Mouse (Mus musculus): ENCODE data around the gene Cald1. TPM values are rescaled to one million over a fixed set of nuclear protein-coding genes. Genes with fewer than 3 reads are reported as not detected.
A peak's percentile ranks its signal among the peaks of the same experiment; 100 is the strongest.

Cald1 gene
- 10 to 100 TPM; 27.4 to 30.2 TPM for total RNA-seq (2021)

GRCm38 (mm10) chr6:34598121-34599065 is at the start of gene Cald1:
Cald1 (plus strand) TSS chr6:34598500.
- intact Hi-C loops (cut with DNase I) = no loop called here
- DNase-seq = no peak

- intact Hi-C loops (cut with DNase I) = no loop called here
- peak; percentile 60 for DNase-seq
Measured at GRCm38 (mm10) chr6:34549017-34549416, 49.3 kb upstream of the Cald1 start.

- DNase-seq = no peak
- intact Hi-C loops (cut with DNase I) = no loop called here
Measured at GRCm38 (mm10) chr6:34552489-34553157, 45.7 kb upstream of the Cald1 start.

DNA sequence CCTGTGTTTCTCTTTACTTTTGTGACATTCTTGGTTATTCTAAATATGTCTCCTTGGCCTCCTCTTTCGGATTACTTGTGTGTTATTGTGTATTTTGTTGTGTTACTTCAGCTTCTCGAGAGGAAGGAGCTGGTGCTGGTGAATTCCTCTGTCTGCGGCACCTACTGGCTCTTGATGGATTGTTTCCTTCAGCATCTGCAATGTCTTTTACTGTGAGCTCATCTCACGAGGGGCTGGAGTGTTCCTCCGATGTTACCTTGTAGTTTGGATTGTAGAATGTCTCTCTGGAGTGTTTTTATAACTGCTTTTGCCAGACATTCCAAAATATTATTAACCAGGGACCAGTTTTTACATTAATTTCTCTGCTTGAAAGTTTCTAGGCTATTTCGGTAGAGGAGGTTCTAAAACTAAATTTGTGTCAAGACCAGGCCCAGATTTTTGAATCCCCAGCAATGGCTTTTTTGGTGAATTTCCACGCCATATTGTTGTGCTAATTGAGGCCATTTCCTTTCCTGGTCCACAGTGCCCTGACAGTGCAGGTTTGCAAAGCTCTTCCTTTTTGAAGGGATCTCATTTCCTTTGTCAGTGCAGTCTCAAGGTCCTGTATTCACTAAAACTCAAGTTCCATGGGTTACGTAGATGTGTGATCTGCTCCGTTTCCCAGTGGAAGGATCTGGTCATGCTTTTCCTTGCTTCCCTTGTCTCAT is 43.9 kb upstream of the Cald1 start:
- intact Hi-C loops (cut with DNase I) = no loop called here
- DNase-seq = no peak

DNA sequence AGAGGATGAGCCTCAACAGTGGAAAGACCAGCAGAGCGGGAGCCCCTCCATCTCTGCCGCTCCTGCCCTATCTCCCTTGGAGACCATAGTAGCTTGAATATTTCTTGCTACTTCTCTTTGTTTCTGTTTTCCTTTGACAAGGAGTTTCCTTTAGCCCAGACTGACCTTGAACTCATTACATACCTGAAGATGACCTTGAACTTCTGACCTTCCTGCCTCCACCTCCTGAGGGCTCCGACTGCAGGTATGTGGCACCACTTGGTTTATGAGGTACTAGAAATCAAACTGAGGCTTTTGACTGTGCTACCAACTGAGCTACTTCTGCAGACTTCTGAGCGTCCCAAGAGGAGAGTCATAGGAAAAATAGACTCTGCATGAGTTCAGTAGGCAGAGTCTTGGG is 38.8 kb upstream of the Cald1 start:
- intact Hi-C loops (cut with DNase I) = no loop called here
- DNase-seq = no peak

DNA sequence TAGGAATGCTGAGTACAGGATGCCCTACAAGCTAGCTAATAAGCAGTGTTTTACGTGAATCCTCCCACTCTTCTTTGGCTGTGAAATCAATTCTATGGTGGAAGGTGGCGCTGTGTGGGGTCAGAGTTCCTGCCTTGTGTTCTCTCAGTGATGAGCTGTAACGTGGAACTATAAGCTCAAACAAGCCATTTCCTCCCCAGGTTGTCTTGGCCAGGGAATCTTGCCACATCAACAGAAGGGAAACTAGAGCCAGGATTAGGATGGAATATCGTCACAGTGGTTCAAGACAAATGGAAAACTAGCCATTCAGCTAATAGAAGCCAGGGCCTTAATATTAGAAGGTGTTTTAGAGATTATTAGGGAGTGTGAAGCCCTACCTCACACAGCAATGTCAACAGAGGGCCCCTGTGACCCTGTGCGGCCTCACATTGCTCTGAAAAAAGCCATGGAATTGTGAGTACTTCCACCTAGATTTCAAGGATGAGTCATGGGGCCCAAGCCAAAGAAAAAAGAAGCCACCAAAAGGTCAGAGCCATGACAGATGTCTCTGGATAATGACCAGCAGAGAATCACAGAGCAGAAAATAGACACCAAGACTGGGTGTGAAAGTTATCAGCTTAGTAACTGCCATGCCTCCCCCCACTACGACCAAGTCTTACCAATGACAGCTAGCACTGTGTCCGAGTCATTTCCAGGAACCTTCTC is 33.0 kb upstream of the Cald1 start:
- intact Hi-C loops (cut with DNase I) = no loop called here
- DNase-seq = no peak

DNA sequence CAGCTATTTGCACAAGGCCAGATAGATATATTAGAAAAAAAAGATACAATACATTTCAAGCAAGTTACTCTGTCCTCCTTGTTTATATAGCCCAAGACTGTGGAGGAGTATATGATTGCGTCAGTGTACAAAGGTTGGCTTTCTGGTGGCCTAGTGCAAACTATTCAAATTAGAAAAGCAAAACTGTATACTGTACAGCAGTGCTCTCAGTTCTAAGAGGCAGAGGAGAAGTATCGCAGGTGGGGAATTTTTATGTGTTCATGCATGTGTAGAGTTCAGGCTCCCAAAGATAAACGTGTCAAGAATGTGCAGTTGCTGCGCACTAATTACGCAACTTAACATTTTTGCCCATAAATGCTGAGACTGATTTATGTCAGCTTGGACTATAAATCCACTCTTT is 31.0 kb upstream of the Cald1 start:
- DNase-seq = no peak
- intact Hi-C loops (cut with DNase I) = no loop called here

DNA sequence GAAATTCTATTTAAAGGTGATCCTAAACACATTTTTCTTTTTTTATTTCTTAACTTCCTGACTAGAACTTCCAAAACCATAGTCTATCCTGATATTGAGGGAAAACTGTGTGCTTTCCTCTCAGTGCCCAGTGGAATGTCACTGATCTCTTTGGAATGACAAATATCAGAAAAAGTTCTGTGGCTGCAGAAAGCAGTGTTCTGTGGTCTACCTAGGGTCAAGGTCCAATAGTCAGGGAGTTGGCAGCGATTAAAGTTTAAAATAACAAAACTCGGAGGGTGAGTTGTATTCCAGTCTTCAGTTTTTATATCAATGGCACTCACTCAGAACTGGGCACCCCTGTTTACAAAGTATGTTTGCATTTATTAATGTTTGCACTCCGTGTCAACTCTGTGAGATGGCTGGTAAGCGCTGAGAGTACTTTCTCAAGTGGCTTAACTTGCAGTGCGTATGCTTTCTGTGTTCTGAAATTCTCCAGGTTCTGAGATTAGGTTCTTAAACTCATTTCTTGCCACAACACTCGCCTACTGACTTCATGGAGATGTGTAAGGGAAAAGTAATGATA is 18.7 kb upstream of the Cald1 start:
- intact Hi-C loops (cut with DNase I) = no loop called here
- no peak for DNase-seq

DNA sequence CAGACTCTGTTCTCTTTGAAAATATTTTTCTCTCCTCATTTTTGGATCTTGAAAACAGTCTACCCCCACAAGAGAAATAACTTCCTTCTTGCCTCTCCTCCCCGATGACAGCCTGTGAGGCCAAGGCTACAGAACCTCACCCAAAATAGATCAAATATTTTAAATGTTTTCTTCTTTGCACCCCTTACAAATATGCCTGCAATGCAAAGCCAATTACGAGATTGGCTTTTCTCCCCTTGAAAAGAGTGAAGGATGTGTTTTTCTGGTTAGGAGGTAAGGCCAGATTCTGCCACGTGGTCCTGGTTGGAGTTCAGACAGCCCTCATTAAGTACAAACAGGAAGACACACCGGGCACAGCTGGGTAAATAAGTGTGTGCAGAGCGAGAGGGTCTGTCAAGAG is 14.9 kb upstream of the Cald1 start:
- DNase-seq = no peak
- intact Hi-C loops (cut with DNase I) = no loop called here

DNA sequence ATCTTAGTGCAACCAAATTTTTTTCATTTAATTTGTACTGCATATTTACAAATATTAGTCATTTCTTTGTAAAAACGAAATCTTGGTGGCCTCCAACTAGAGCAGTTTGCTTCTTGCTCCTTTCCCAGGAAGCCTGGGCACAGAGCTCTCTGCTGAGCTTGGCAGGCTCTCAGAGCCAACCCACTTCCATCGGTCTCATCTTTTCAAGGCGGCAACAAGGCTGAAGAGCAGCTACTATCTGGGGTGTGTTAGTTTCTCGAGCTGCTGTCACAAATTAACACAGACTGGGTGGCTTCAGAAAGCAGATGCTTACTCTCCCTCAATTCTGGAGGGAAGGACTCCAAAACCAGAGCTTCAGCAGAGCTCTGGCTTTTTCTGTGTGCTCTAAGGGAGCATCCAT is 10.2 kb upstream of the Cald1 start:
- intact Hi-C loops (cut with DNase I) = no loop called here

DNA sequence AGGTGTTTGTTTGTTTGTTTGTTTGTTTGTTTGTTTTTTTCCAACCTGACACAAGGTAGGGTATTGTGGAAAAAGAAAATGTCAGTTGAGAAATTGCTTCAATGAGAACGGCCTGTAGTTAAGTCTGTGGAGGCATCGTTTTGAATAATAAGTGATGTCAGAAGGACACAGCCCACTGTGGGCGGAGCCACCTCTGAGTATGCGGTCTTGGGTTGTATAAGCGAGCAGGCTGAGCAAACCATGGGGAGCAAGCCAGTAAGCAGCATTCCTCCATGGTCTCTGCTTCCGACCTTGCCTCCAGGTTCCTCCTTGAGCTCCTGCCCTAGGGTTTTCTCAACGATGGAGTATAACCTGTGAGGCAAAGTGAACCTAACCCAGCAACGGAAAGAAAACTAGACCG is 7.6 kb upstream of the Cald1 start:
- intact Hi-C loops (cut with DNase I) = no loop called here
- DNase-seq = no peak

More for the DNA sequence above, 10.2 kb upstream of the Cald1 start:
- no peak for DNase-seq

- intact Hi-C loops (cut with DNase I) = no loop called here
- no peak for DNase-seq
Measured at GRCm38 (mm10) chr6:34593353-34593752, 4.9 kb upstream of the Cald1 start.

DNA sequence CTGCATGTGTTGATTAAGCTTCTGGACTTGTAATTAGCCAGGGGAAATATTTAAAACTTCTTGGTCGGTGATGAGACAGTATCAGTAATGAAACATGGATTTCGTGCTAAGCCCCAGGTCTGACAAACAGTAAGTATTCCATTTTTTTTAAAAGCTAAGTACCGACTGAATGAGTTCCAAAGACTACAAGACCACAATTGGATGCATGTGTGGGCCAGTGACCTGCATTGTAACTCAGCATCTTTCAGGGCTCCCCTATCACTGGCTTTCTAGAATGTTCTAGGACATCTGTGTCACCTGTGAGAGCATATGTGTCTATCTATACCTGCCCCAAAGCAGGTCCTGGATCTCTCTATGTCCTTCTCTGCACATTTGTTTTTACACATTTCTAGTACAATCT is 984 bp upstream of the Cald1 start:
- intact Hi-C loops (cut with DNase I) = no loop called here
- DNase-seq = no peak

GRCm38 (mm10) chr6:34599171-34599570 is 871 bp downstream of the Cald1 start:
- intact Hi-C loops (cut with DNase I) = no loop called here
- no peak for DNase-seq

DNA sequence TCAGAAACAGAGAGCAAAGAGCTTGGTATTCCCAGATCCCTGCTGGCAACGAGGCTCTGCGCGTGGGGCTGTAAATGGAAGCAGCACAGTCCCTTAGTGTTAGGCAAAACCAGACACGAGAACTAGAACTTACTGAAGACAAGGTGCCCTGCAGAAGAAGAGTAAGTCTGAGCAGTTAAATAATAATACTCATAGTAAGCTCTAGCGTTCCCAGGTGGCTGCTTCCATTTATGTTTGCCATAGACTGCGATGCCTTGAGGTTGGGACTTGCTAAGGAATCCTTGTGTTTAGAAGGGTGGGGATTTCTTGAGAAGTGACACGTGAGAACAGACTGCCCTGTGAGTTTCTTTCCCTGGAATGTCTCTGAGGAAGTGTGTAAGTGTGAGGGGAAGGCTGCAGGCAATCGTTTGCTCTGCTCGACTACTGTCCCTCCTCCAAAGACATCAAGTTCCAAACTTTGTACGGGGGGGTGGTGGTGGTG is 1.4 kb downstream of the Cald1 start:
- intact Hi-C loops (cut with DNase I) = no loop called here
- DNase-seq = no peak

DNA sequence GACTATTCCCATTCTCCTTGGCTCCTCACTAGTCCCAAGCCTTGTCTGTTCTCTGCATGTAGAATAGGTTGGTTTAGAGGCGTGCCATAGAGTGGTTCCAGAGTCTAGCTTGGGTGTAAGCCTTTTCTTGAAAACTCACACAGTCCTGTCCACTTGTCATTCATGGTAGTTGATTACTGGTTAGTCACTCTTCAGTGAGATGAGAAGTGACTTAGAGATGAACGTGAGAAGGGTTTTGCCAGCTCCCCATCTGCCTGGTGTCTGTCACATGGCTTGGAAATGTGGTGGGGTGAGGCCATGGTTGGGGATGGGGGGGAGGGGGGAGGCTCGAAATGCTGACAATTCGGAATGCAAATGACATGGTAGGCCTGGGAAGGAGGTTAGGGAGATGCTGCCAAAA is 2.5 kb downstream of the Cald1 start:
- intact Hi-C loops (cut with DNase I) = no loop called here
- DNase-seq = no peak

DNA sequence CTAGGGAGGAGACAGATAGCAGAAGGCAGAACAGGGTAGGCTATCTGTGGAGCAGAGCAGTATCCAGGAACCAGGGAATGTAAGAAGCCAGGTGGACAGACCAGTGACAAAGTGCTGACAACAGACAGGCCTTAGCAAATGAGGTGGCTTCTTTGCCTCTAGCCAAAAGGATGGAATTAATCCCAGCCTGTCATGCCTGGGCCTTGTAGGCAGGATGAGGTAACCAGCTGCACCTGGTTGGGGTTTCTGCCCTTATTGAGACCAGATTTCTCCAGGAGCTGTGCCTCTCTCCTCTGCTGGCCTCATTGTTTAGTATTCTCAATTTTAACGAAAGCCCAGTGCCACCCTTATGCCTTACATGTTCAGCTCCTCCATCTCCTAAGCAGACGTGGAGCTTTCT is 3.8 kb downstream of the Cald1 start:
- intact Hi-C loops (cut with DNase I) = no loop called here
- DNase-seq = no peak

GRCm38 (mm10) chr6:34606407-34606806 is 8.1 kb downstream of the Cald1 start:
- no peak for DNase-seq
- intact Hi-C loops (cut with DNase I) = no loop called here

DNA sequence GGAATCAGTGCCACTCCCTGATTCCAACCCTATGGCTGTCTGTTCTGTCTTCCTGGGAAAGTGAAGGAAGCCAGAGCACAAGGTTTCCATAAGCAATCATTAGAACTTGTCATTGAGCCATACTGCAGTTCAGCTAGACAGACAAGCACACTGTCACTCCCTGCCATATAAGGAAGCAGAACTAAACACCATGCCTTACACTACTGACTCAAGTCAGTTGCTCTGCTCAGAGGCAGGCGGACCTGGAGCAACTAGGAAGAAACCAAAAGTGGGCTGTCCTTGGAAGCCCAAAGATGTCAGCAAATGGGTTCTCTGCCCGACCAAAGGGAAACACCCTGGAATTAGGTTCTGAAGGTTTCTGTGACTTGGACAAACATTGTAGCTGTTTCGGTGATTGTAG is 10.3 kb downstream of the Cald1 start:
- DNase-seq = no peak
- intact Hi-C loops (cut with DNase I) = no loop called here

Data from left cerebral cortex, postnatal 4 days (tissue).